Mouse (Mus musculus) forelimb bud, embryonic 11.5 days (tissue): ENCODE data around the gene H2-Eb2.

Experiments used
- DNase-seq: peaks from one replicate; pipeline ENCODE4 v3.0.0-alpha.2; 2012; ENCODE audit warnings: low read depth, low spot score

The H2-Eb2 gene

GRCm38 (mm10) chr17:34354539-34354938, 29.1 kb downstream of the H2-Eb2 start, which contains the start of gene Btnl2:
Gene Btnl2 (plus strand): TSS chr17:34354822.
- no peak for DNase-seq

- DNase-seq, result no peak
These were observed 29.5 kb downstream of the H2-Eb2 start for GRCm38 (mm10) chr17:34354940-34355339.

- DNase-seq, result no peak
These were observed 37.6 kb downstream of the H2-Eb2 start for GRCm38 (mm10) chr17:34362954-34363546.

GRCm38 (mm10) chr17:34363676-34364310, 38.3 kb downstream of the H2-Eb2 start:
- DNase-seq, result no peak

- DNase-seq, result no peak
These were observed 39.6 kb downstream of the H2-Eb2 start for GRCm38 (mm10) chr17:34365031-34365430.

- DNase-seq, result no peak
These were observed 45.1 kb downstream of the H2-Eb2 start for GRCm38 (mm10) chr17:34370563-34370962.

- no peak for DNase-seq
These were observed 47.7 kb downstream of the H2-Eb2 start for GRCm38 (mm10) chr17:34373055-34373709.

- no peak for DNase-seq
These were observed 51.4 kb downstream of the H2-Eb2 start, which contains the start of gene Btnl1 for GRCm38 (mm10) chr17:34376847-34377246. Gene Btnl1 (plus strand): TSS chr17:34377132.

GRCm38 (mm10) chr17:34377450-34378209, 52.2 kb downstream of the H2-Eb2 start:
- no peak for DNase-seq

GRCm38 (mm10) chr17:34378716-34379115, 53.3 kb downstream of the H2-Eb2 start:
- DNase-seq, result no peak

- no peak for DNase-seq
These were observed 54.0 kb downstream of the H2-Eb2 start for GRCm38 (mm10) chr17:34379451-34379850.

- DNase-seq, result no peak
These were observed 56.4 kb downstream of the H2-Eb2 start for GRCm38 (mm10) chr17:34381876-34382275.

- DNase-seq, result no peak
These were observed 57.7 kb downstream of the H2-Eb2 start for GRCm38 (mm10) chr17:34383212-34383611.

GRCm38 (mm10) chr17:34384699-34385098, 59.2 kb downstream of the H2-Eb2 start:
- no peak for DNase-seq

GRCm38 (mm10) chr17:34386656-34387055, 61.2 kb downstream of the H2-Eb2 start:
- DNase-seq, result no peak

- DNase-seq, result no peak
These were observed 63.0 kb downstream of the H2-Eb2 start for GRCm38 (mm10) chr17:34388513-34388912.
